Mouse (Mus musculus): ENCODE measurements at regions not wholly inside any gene's neighbourhood (a gene's known extent, or its start where the extent isn't known, plus 50 kb on each side); places are given as distances from the start of the nearest gene placed in this dataset.

DNA sequence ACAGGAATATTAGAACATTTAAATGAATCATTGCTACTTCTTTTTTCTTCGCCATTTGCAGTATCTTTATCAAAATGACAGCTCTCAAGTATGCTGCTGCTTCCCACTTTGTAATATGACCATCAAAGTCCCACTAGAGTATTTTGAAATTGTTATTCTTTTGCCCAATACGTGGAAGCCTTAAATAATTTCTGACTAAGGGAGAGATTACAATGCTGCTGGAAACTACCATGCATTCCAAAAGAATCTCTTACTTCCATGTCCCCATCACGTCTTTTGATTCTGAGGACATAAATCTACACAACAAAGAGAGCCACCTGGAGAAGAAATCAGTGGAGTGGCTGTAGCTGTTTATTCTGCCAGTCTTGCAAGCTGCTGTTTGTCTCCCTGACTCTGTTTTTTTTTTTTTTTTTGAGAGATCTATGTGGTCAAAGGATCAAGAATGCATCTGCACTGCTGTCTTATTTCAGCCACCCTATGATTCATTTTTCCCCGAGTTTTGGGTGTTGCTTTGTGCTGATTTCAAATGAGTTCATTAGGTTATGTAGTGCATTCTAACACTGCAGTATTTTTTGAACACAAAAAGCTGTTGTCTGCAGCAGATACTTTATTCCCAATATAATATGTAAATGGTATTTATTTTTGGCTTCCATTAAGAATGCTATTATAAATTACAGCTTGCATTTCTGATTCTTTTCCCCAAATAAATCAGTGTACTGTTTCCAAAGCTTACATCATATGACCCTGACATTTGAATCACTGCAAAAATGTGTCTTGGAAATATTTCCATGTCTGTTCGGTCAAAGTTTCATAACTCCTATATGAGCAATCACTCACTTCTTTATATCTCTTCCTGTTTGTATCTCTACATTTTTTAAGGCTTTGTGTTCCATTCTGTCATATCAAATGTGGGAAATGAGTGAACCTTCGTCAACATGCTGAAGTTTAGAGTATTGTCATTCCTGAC lies 53.1 kb upstream of the Trim52 start:
- no peak for DNase-seq (ENCODE audit: low spot score)
